Mouse (Mus musculus) layer of hippocampus, adult 9-10 months (tissue): ENCODE results near the gene Galnt17.

Source experiments
- DNase-seq: peaks from one replicate; pipeline ENCODE4 v3.0.0; 2022; ENCODE audit warnings: low spot score

Gene Galnt17

GRCm38 (mm10) chr5:131020936-131021335, 287.4 kb downstream of the Galnt17 start:
- DNase-seq = no peak

GRCm38 (mm10) chr5:131019346-131019965, 288.8 kb downstream of the Galnt17 start:
- DNase-seq = no peak

GRCm38 (mm10) chr5:131016066-131016465, 292.2 kb downstream of the Galnt17 start:
- DNase-seq = no peak

- DNase-seq = no peak
These were observed 293.0 kb downstream of the Galnt17 start for GRCm38 (mm10) chr5:131015341-131015740.

- DNase-seq = no peak
These were observed 294.5 kb downstream of the Galnt17 start for GRCm38 (mm10) chr5:131013816-131014215.

- no peak for DNase-seq
These were observed 295.2 kb downstream of the Galnt17 start for GRCm38 (mm10) chr5:131013101-131013500.

- DNase-seq = no peak
These were observed 298.8 kb downstream of the Galnt17 start for GRCm38 (mm10) chr5:131009510-131009909.

- DNase-seq = no peak
These were observed 299.8 kb downstream of the Galnt17 start for GRCm38 (mm10) chr5:131008507-131008906.

- no peak for DNase-seq
These were observed 300.3 kb downstream of the Galnt17 start for GRCm38 (mm10) chr5:131007871-131008505.

GRCm38 (mm10) chr5:131007198-131007597, 301.1 kb downstream of the Galnt17 start:
- DNase-seq = peak; percentile 58

- no peak for DNase-seq
These were observed 301.8 kb downstream of the Galnt17 start for GRCm38 (mm10) chr5:131006524-131006923.

- DNase-seq = no peak
These were observed 307.7 kb downstream of the Galnt17 start for GRCm38 (mm10) chr5:131000572-131000971.

GRCm38 (mm10) chr5:130979321-130979720, 329.0 kb downstream of the Galnt17 start:
- DNase-seq = no peak

GRCm38 (mm10) chr5:130978871-130979270, 329.4 kb downstream of the Galnt17 start:
- no peak for DNase-seq

- DNase-seq = no peak
These were observed 330.3 kb downstream of the Galnt17 start for GRCm38 (mm10) chr5:130977999-130978398.

GRCm38 (mm10) chr5:130952361-130952760, 355.9 kb downstream of the Galnt17 start:
- DNase-seq = peak; percentile 35

- DNase-seq = no peak
These were observed 357.4 kb downstream of the Galnt17 start for GRCm38 (mm10) chr5:130950894-130951400.

- no peak for DNase-seq
These were observed 357.9 kb downstream of the Galnt17 start for GRCm38 (mm10) chr5:130950421-130950820.

- no peak for DNase-seq
These were observed 358.6 kb downstream of the Galnt17 start for GRCm38 (mm10) chr5:130949710-130950109.

GRCm38 (mm10) chr5:130938911-130939608, 369.2 kb downstream of the Galnt17 start:
- DNase-seq = no peak

GRCm38 (mm10) chr5:130938274-130938741, 370.0 kb downstream of the Galnt17 start:
- no peak for DNase-seq

GRCm38 (mm10) chr5:130930999-130931398, 377.3 kb downstream of the Galnt17 start:
- no peak for DNase-seq

- DNase-seq = no peak
These were observed 380.5 kb downstream of the Galnt17 start for GRCm38 (mm10) chr5:130927794-130928149.
